Mouse (Mus musculus): ENCODE results near the gene Cacnb4. TPM values are rescaled to one million over a fixed set of nuclear protein-coding genes. Genes with fewer than 3 reads are reported as not detected.

Gene Cacnb4
- polyA plus RNA-seq, 1 experiment from 2014 or later = 3.5 TPM

- Histone ChIP-seq H3K4me1 (ENCODE audit: control insufficient read depth, insufficient read depth, low read length) (no peaks in the 10 kb centered on the region), H3K9me3 (ENCODE audit: control insufficient read depth, low read depth, low read length) (no peaks in the 10 kb centered on the region), H3K4me3 (ENCODE audit: low read depth, low read length) (no peak overlapping the region), H3K9ac (replicated peaks; ENCODE audit: low read depth, low read length) (no peak overlapping the region), H3K4me2 (replicated peaks; ENCODE audit: low read depth, low read length) (no peak overlapping the region), H3K36me3 (ENCODE audit: control insufficient read depth, insufficient read depth, low read length) (no peaks in the 10 kb centered on the region), H3K27me3 (ENCODE audit: control insufficient read depth, insufficient read depth, low read length) (no peaks in the 10 kb centered on the region), H3K27ac (ENCODE audit: low read length) (no peak overlapping the region)
- ATAC-seq (ENCODE audit: insufficient number of reproducible peaks, insufficient read depth, low FRiP score, low read depth) = no peak; the same call in 1 of the 2 replicates
- 32% methylated on average over 4 of the region's 4 CpGs for WGBS
These were observed 204.9 kb downstream of the Cacnb4 start for GRCm38 (mm10) chr2:52471545-52472291.

DNA sequence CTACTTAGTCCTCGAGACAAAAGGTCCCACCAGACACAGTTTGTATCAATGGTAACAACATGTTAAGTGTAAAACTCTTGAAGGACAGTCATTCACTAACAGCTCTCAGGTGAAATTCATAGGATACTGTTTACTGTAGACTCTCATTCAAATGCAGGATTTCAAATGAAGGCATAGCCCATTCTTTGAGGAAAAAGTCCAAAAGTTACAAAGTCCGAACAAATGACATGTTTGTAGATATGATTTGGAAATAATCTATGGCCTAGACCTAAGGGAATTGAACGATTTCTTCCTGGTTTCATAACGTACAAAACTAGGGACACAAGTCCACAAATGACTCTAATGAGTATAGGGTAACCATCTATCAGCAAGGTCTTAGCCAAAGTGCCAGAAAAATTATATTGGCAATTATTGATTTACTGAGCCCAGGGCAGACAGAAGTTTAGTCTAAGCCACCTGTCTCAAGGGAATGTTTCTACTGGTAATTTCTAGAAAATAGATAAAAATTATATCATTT, 206.5 kb downstream of the Cacnb4 start:
- Histone ChIP-seq H3K36me3 (ENCODE audit: control insufficient read depth, insufficient read depth, low read length) (no peaks in the 10 kb centered on the region), H3K9ac (replicated peaks; ENCODE audit: low read depth, low read length) (no peak overlapping the region), H3K27ac (ENCODE audit: low read length) (no peak overlapping the region), H3K27me3 (ENCODE audit: control insufficient read depth, insufficient read depth, low read length) (no peaks in the 10 kb centered on the region), H3K4me1 (ENCODE audit: control insufficient read depth, insufficient read depth, low read length) (no peaks in the 10 kb centered on the region), H3K4me2 (replicated peaks; ENCODE audit: low read depth, low read length) (no peak overlapping the region), H3K9me3 (ENCODE audit: control insufficient read depth, low read depth, low read length) (no peaks in the 10 kb centered on the region), H3K4me3 (ENCODE audit: low read depth, low read length) (no peak overlapping the region)
- WGBS = 84% methylated on average over 4 of the region's 4 CpGs
- no peak for ATAC-seq (ENCODE audit: insufficient number of reproducible peaks, insufficient read depth, low FRiP score, low read depth)

GRCm38 (mm10) chr2:52467629-52468028, 209.0 kb downstream of the Cacnb4 start:
- Histone ChIP-seq H3K27ac (ENCODE audit: low read length) (no peak overlapping the region), H3K36me3 (ENCODE audit: control insufficient read depth, insufficient read depth, low read length) (no peaks in the 10 kb centered on the region), H3K27me3 (ENCODE audit: control insufficient read depth, insufficient read depth, low read length) (no peaks in the 10 kb centered on the region), H3K4me3 (ENCODE audit: low read depth, low read length) (no peak overlapping the region), H3K4me2 (replicated peaks; ENCODE audit: low read depth, low read length) (no peak overlapping the region), H3K9ac (replicated peaks; ENCODE audit: low read depth, low read length) (no peak overlapping the region), H3K9me3 (ENCODE audit: control insufficient read depth, low read depth, low read length) (no peaks in the 10 kb centered on the region), H3K4me1 (ENCODE audit: control insufficient read depth, insufficient read depth, low read length) (no peaks in the 10 kb centered on the region)
- 73% methylated on average over 6 of the region's 6 CpGs for WGBS
- ATAC-seq (ENCODE audit: insufficient number of reproducible peaks, insufficient read depth, low FRiP score, low read depth) = no peak

DNA sequence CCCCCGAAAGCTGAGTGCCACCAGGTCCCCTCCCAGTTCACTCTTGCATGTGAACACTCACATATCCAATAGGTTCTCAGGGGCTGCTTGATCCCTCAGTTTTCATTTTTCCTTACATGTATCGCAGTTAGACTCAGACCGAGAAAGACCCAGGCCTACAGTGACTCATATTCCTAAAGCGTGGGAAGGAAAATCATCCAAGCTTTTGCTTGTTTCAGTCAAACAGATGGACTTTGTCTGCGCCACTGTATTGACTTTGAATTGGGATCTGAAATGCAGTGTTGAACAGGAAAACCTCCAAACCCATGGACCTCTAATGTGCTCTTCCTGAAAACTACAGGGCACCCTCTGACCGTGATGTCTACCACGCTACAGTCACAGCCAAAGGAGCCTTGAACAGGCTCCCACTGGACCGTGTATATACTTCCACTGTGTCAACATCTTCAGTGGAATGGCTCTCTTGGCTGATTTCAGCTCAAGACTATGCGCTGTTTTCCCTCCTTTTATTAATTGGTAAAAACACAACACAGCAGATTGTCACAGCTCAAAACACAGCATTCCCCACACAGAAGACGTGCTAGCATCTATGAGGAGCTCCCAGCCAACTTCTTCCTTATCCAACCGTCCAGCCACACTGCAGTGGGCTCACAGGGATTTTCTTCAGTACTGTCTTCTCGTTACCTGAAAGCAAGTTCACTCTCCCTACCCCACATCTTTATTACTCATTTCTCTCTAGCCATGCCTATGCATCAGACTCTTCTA, 215.2 kb downstream of the Cacnb4 start:
- Histone ChIP-seq H3K4me3 (ENCODE audit: low read depth, low read length) (no peak overlapping the region), H3K9ac (replicated peaks; ENCODE audit: low read depth, low read length) (no peak overlapping the region), H3K27me3 (ENCODE audit: control insufficient read depth, insufficient read depth, low read length) (no peaks in the 10 kb centered on the region), H3K36me3 (ENCODE audit: control insufficient read depth, insufficient read depth, low read length) (no peaks in the 10 kb centered on the region), H3K9me3 (ENCODE audit: control insufficient read depth, low read depth, low read length) (no peaks in the 10 kb centered on the region), H3K4me1 (ENCODE audit: control insufficient read depth, insufficient read depth, low read length) (no peaks in the 10 kb centered on the region), H3K27ac (ENCODE audit: low read length) (no peak overlapping the region), H3K4me2 (replicated peaks; ENCODE audit: low read depth, low read length) (no peak overlapping the region)
- 83% methylated on average over 12 of the region's 12 CpGs for WGBS
- no peak for ATAC-seq (ENCODE audit: insufficient number of reproducible peaks, insufficient read depth, low FRiP score, low read depth)

- H3K4me2 ChIP-seq (replicated peaks; ENCODE audit: low read depth, low read length) = no peak overlapping the region
- ATAC-seq (ENCODE audit: insufficient number of reproducible peaks, insufficient read depth, low FRiP score, low read depth) = no peak
- H3K36me3 ChIP-seq (ENCODE audit: control insufficient read depth, insufficient read depth, low read length) = no peaks in the 10 kb centered on the region
- H3K4me1 ChIP-seq (ENCODE audit: control insufficient read depth, insufficient read depth, low read length) = no peaks in the 10 kb centered on the region
- no peak overlapping the region for H3K27ac ChIP-seq (ENCODE audit: low read length)
- WGBS = 63% methylated on average over 7 of the region's 7 CpGs
- H3K9ac ChIP-seq (replicated peaks; ENCODE audit: low read depth, low read length) = no peak overlapping the region
- H3K27me3 ChIP-seq (ENCODE audit: control insufficient read depth, insufficient read depth, low read length) = no peaks in the 10 kb centered on the region
- no peak overlapping the region for H3K4me3 ChIP-seq (ENCODE audit: low read depth, low read length)
- H3K9me3 ChIP-seq (ENCODE audit: control insufficient read depth, low read depth, low read length) = no peaks in the 10 kb centered on the region
These were observed 220.8 kb downstream of the Cacnb4 start for GRCm38 (mm10) chr2:52455606-52456479.

DNA sequence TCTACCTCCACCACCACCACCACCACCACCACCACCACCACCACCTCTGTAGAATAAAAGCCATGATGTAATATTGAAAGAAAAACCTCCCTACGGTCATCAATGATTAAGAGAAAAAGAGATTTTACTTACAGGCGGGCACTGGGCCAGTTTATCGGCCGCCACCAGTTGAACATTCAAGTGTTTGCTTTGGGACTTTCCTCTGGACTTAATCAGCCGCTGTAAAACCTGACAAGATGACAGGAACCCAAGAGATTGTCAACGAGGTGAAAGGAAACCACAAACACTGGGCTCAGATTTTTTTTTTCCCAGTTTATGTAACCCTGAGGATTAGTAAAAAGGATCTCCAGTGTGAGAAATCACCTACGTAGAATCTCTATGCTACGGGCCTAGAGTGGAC, 226.8 kb downstream of the Cacnb4 start:
- Histone ChIP-seq H3K4me1 (ENCODE audit: control insufficient read depth, insufficient read depth, low read length) (no peaks in the 10 kb centered on the region), H3K27ac (ENCODE audit: low read length) (no peak overlapping the region), H3K36me3 (ENCODE audit: control insufficient read depth, insufficient read depth, low read length) (no peaks in the 10 kb centered on the region), H3K4me3 (ENCODE audit: low read depth, low read length) (no peak overlapping the region), H3K9me3 (ENCODE audit: control insufficient read depth, low read depth, low read length) (no peaks in the 10 kb centered on the region), H3K27me3 (ENCODE audit: control insufficient read depth, insufficient read depth, low read length) (no peaks in the 10 kb centered on the region), H3K9ac (replicated peaks; ENCODE audit: low read depth, low read length) (no peak overlapping the region), H3K4me2 (replicated peaks; ENCODE audit: low read depth, low read length) (no peak overlapping the region)
- no peak for ATAC-seq (ENCODE audit: insufficient number of reproducible peaks, insufficient read depth, low FRiP score, low read depth)
- 75% methylated on average over 8 of the region's 8 CpGs for WGBS

DNA sequence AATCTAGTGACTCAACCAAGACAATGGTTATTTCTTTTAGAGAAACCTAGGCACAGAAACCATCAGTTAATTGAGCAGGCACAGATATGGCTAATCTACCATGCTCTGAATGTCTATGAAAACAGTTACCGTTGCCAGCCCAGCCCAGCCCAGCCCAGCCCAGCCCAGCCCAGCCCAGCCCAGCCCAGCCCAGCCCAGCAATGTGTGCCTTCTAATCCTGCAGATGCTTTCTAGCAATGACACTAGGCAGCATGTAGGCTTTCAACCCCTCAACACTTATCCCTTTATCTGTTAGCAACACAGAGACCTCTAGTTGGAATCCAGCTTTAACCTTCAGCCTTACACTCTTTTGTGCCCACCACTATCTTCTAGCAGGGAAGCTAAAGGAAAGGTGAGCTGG, 227.7 kb downstream of the Cacnb4 start:
- Histone ChIP-seq H3K9ac (replicated peaks; ENCODE audit: low read depth, low read length) (no peak overlapping the region), H3K27me3 (ENCODE audit: control insufficient read depth, insufficient read depth, low read length) (no peaks in the 10 kb centered on the region), H3K27ac (ENCODE audit: low read length) (no peak overlapping the region), H3K9me3 (ENCODE audit: control insufficient read depth, low read depth, low read length) (no peaks in the 10 kb centered on the region), H3K36me3 (ENCODE audit: control insufficient read depth, insufficient read depth, low read length) (no peaks in the 10 kb centered on the region), H3K4me1 (ENCODE audit: control insufficient read depth, insufficient read depth, low read length) (no peaks in the 10 kb centered on the region), H3K4me3 (ENCODE audit: low read depth, low read length) (no peak overlapping the region), H3K4me2 (replicated peaks; ENCODE audit: low read depth, low read length) (no peak overlapping the region)
- ATAC-seq (ENCODE audit: insufficient number of reproducible peaks, insufficient read depth, low FRiP score, low read depth) = no peak
- 61% methylated on average over 1 of the region's 1 CpGs for WGBS

- Histone ChIP-seq H3K36me3 (ENCODE audit: control insufficient read depth, insufficient read depth, low read length) (no peaks in the 10 kb centered on the region), H3K27me3 (ENCODE audit: control insufficient read depth, insufficient read depth, low read length) (no peaks in the 10 kb centered on the region), H3K9ac (replicated peaks; ENCODE audit: low read depth, low read length) (no peak overlapping the region), H3K4me2 (replicated peaks; ENCODE audit: low read depth, low read length) (no peak overlapping the region), H3K9me3 (ENCODE audit: control insufficient read depth, low read depth, low read length) (no peaks in the 10 kb centered on the region), H3K4me1 (ENCODE audit: control insufficient read depth, insufficient read depth, low read length) (no peaks in the 10 kb centered on the region), H3K27ac (ENCODE audit: low read length) (no peak overlapping the region), H3K4me3 (ENCODE audit: low read depth, low read length) (no peak overlapping the region)
- ATAC-seq (ENCODE audit: insufficient number of reproducible peaks, insufficient read depth, low FRiP score, low read depth) = no peak
- WGBS = 72% methylated on average over 5 of the region's 5 CpGs
These were observed 230.0 kb downstream of the Cacnb4 start for GRCm38 (mm10) chr2:52446648-52447047.
